Mouse (Mus musculus): Measurements from ENCODE around the gene Olfr221. TPM values are rescaled to one million over a fixed set of nuclear protein-coding genes. Genes with fewer than 3 reads are reported as not detected.
A peak's percentile ranks its signal among the peaks of the same experiment; 100 is the strongest.
"Not testable (repeated sequence)": the region's sequence is repeated elsewhere in the genome, so short reads cannot be mapped to it uniquely, and the experiment has no call there.

Gene Olfr221
- polyA plus RNA-seq (2012; rRNA removed) (not detected in 2 replicates), polyA plus RNA-seq (2014; fragmentation: Nextera tagmentation; extraction: Ambion mirVana) (not detected in 2 replicates)

DNA sequence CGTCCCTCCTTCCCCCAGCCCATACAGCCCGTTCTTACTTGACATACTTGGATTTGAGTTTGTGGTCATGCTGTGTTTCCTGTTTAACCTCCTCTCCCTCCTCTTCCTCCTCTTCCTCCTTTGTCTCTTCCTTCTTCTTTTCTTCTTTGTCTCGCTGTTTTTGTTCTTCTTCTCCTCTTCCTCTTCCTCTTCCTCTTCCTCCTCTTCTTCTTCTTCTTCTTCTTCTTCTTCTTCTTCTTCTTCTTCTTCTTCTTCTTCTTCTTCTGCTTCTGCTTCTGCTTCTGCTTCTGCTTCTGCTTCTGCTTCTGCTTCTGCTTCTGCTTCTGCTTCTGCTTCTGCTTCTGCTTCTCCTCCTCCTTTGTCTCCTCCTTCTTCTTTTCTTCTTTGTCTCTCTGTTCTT, at the start of gene Olfr221:
Gene Olfr221 (minus strand): TSS at position 101 of the 400 bp plus-strand sequence.
- not testable (repeated sequence) for H3K9me3 ChIP-seq (ENCODE audit: control insufficient read depth, low read length); H3K27me3 ChIP-seq (ENCODE audit: control insufficient read depth, insufficient read depth, low read length); H3K4me1 ChIP-seq (replicated peaks; ENCODE audit: control insufficient read depth in 2 of 2, insufficient read depth in 2 of 2, low read length in 1 of 2); H3K4me3 ChIP-seq (ENCODE audit: insufficient read depth in 1 of 2, low read depth in 2 of 2, low read length in 2 of 2); ATAC-seq (ENCODE audit: insufficient read depth); H3K9ac ChIP-seq (replicated peaks); H3K36me3 ChIP-seq (replicated peaks; ENCODE audit: control insufficient read depth, insufficient read depth, low read depth); DNase-seq (ENCODE audit: low read depth in 3 of 3, low spot score in 3 of 3); H3K4me2 ChIP-seq (ENCODE audit: low read depth); H3K27ac ChIP-seq
- WGBS (ENCODE audit: insufficient replicate concordance): 11% methylated on average over 3 of the region's 3 CpGs

DNA sequence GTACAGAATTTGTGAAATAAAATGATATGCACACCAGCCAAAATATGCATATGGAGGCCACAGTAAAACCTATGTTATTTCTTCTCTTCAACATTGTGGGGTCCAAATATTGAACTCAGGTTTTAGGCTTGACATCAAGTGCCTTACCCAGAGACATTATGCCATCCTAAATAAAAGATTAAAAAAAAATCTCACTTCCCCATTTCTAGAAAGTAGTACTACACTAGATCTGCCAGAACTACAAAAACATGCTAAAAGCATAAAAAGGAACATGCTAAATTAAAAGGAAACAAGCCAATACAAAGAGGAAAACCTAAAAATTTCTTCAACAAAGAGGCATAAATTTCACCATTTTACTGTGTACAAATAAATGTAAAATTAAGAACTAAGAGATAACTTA, 40.8 kb upstream of the Olfr221 start:
- H3K27ac ChIP-seq: no peak overlapping the region
- H3K36me3 ChIP-seq (replicated peaks; ENCODE audit: control insufficient read depth, insufficient read depth, low read depth): peaks cover 78% of the 10 kb centered on the region
- no peak for DNase-seq (ENCODE audit: low read depth in 3 of 3, low spot score in 3 of 3)
- H3K9me3 ChIP-seq (ENCODE audit: control insufficient read depth, low read length): no peaks in the 10 kb centered on the region
- no peak for TF ChIP-seq CTCF (IDR thresholded peaks at IDR 0.05; ENCODE audit: low read depth)
- TF ChIP-seq EP300 (IDR thresholded peaks at IDR 0.05; ENCODE audit: low read depth): no peak
- H3K27me3 ChIP-seq (ENCODE audit: control insufficient read depth, insufficient read depth, low read length): no peaks in the 10 kb centered on the region
- no peak for ATAC-seq (ENCODE audit: insufficient read depth)
- no peaks in the 10 kb centered on the region for H3K4me1 ChIP-seq (replicated peaks; ENCODE audit: control insufficient read depth in 2 of 2, insufficient read depth in 2 of 2, low read length in 1 of 2)
- H3K9ac ChIP-seq (replicated peaks): no peak overlapping the region
- no peak overlapping the region for H3K4me2 ChIP-seq (ENCODE audit: low read depth)
- no peak overlapping the region for H3K4me3 ChIP-seq (ENCODE audit: insufficient read depth in 1 of 2, low read depth in 2 of 2, low read length in 2 of 2)

DNA sequence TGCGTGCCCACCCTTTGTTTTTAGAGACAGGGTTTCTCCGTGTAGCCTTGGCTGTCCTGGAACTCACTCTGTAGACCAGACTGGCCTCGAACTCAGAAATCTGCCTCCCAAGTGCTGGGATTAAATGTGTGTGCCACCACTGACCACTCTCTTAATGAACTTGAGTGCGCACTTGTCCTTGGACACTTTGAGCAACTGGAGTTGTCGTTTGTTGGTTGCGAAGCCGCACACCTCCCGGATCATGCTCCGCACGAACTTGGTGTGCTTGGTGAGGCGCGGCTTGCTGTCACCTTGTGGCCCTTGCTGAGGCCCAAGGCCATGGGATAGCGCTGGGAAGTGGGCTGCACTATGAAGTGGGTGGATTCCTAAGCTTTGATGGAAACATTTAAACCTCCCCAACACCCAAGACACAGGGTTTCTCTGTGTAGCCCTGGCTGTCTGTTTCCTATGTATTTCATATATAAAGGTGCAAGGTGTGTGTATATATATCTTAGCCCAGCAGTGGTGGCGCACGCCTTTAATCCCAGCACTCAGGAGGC, 29.4 kb upstream of the Olfr221 start:
- 91% methylated on average over 15 of the region's 15 CpGs for WGBS (ENCODE audit: insufficient replicate concordance)
- H3K27ac ChIP-seq: no peak overlapping the region
- peaks cover 51% of the 10 kb centered on the region for H3K36me3 ChIP-seq (replicated peaks; ENCODE audit: control insufficient read depth, insufficient read depth, low read depth)
- no peaks in the 10 kb centered on the region for H3K27me3 ChIP-seq (ENCODE audit: control insufficient read depth, insufficient read depth, low read length)
- no peak for TF ChIP-seq CTCF (IDR thresholded peaks at IDR 0.05; ENCODE audit: low read depth)
- TF ChIP-seq EP300 (IDR thresholded peaks at IDR 0.05; ENCODE audit: low read depth): no peak
- H3K9me3 ChIP-seq (ENCODE audit: control insufficient read depth, low read length): no peaks in the 10 kb centered on the region
- no peak overlapping the region for H3K4me3 ChIP-seq (ENCODE audit: insufficient read depth in 1 of 2, low read depth in 2 of 2, low read length in 2 of 2)
- ATAC-seq (ENCODE audit: insufficient read depth) (peak; percentile 14; the same call in 1 of the 2 replicates), DNase-seq (ENCODE audit: low read depth in 3 of 3, low spot score in 3 of 3) (no peak)
- H3K4me1 ChIP-seq (replicated peaks; ENCODE audit: control insufficient read depth in 2 of 2, insufficient read depth in 2 of 2, low read length in 1 of 2): no peaks in the 10 kb centered on the region
- H3K4me2 ChIP-seq (ENCODE audit: low read depth): no peak overlapping the region
- H3K9ac ChIP-seq (replicated peaks): no peak overlapping the region

DNA sequence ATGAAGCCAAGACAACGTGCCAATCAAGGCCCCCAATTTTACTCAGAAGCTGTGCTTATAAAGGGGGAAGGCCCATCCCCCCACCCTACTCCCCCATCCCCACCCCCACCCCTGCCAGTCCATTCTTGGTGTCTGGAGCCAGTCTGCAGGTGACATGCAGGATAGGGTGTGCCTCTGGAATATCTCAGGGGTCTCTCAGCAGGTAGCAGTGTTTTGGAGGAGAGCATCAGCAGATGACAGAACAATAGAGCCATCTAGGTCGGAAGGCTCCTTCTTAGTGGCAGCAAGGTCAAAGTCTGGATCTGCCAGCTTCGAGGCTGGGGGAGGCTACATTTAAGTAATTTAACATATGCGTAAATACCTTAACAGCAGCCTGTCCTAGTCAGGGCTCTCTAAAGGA, 23.9 kb upstream of the Olfr221 start:
- Histone ChIP-seq H3K27ac (no peak overlapping the region), H3K9ac (replicated peaks) (no peak overlapping the region), H3K36me3 (replicated peaks; ENCODE audit: control insufficient read depth, insufficient read depth, low read depth) (no peaks in the 10 kb centered on the region), H3K4me3 (ENCODE audit: insufficient read depth in 1 of 2, low read depth in 2 of 2, low read length in 2 of 2) (no peak overlapping the region), H3K4me2 (ENCODE audit: low read depth) (no peak overlapping the region), H3K4me1 (replicated peaks; ENCODE audit: control insufficient read depth in 2 of 2, insufficient read depth in 2 of 2, low read length in 1 of 2) (no peaks in the 10 kb centered on the region), H3K9me3 (ENCODE audit: control insufficient read depth, low read length) (no peaks in the 10 kb centered on the region), H3K27me3 (ENCODE audit: control insufficient read depth, insufficient read depth, low read length) (no peaks in the 10 kb centered on the region)
- WGBS (ENCODE audit: insufficient replicate concordance): 50% methylated on average over 4 of the region's 4 CpGs
- DNase-seq (ENCODE audit: low read depth in 3 of 3, low spot score in 3 of 3) (no peak), ATAC-seq (ENCODE audit: insufficient read depth) (no peak)
- TF ChIP-seq CTCF (IDR thresholded peaks at IDR 0.05; ENCODE audit: low read depth) (no peak), EP300 (IDR thresholded peaks at IDR 0.05; ENCODE audit: low read depth) (no peak)

DNA sequence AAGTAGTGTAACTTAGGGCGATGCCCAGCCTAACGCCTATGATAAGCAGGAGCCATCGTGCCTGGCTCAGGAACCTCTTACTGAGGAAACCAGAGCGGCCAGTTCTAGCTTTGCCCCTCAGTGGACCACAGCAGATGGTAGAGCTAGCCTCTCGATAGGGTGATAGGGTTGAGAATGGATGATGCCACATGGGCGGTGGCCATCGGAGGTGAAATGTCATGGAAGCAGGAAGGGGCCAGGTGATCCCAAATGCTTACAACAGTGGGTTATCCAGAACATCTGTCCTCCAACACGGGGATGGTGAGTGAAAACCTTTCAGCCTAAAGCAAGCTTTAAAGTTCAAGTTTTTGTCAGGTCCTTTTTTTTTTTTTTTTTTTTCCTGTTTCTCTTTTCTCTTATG, 19.5 kb upstream of the Olfr221 start:
- TF ChIP-seq EP300 (IDR thresholded peaks at IDR 0.05; ENCODE audit: low read depth) (no peak), CTCF (IDR thresholded peaks at IDR 0.05; ENCODE audit: low read depth) (no peak)
- Histone ChIP-seq H3K36me3 (replicated peaks; ENCODE audit: control insufficient read depth, insufficient read depth, low read depth) (no peaks in the 10 kb centered on the region), H3K4me3 (ENCODE audit: insufficient read depth in 1 of 2, low read depth in 2 of 2, low read length in 2 of 2) (no peak overlapping the region), H3K4me2 (ENCODE audit: low read depth) (no peak overlapping the region), H3K27ac (no peak overlapping the region), H3K9ac (replicated peaks) (no peak overlapping the region), H3K27me3 (ENCODE audit: control insufficient read depth, insufficient read depth, low read length) (no peaks in the 10 kb centered on the region), H3K9me3 (ENCODE audit: control insufficient read depth, low read length) (no peaks in the 10 kb centered on the region), H3K4me1 (replicated peaks; ENCODE audit: control insufficient read depth in 2 of 2, insufficient read depth in 2 of 2, low read length in 1 of 2) (no peaks in the 10 kb centered on the region)
- no peak for DNase-seq (ENCODE audit: low read depth in 3 of 3, low spot score in 3 of 3)
- WGBS (ENCODE audit: insufficient replicate concordance): 64% methylated on average over 8 of the region's 8 CpGs
- ATAC-seq (ENCODE audit: insufficient read depth): no peak

All from liver, embryonic 14.5 days (tissue).